Mouse (Mus musculus): ENCODE measurements at regions not wholly inside any gene's neighbourhood (a gene's known extent, or its start where the extent isn't known, plus 50 kb on each side); places are given as distances from the start of the nearest gene placed in this dataset.

DNA sequence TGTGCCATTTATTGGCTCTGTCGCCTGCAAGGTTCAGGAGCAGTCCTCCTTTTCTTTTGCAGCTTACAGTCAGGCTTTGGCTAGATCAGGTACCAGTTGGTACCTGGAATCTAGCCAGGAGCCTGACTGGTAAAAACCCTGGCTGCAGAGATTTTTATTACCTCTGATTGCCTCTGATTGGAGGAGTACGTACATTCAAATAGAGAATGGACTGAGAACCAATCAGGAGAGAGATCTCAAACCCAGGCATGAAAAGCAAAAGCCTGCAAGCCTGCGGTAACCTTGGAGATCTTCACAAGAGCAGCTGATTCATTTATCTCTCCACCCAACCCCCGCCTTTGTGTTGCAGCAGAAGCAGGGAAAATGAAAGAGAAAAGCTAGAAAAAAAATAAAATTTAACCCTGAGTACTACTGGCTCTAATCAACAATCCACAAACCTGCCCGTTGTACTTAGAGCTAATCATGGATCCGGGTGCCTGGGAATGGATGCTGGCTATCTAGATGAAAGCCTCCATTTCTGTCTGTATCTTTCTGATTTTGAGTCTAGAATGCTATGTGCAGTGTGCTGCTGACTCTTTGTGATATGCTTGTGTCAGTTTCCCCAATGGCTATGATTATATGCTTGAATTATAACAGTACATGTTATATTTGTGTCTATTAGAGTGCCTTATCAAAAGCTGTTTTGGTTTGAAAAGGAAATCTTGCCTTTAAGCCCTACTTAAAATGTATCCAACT, 406.2 kb upstream of the Ndn start:
- DNase-seq (ENCODE audit: extremely low spot score) = peak; percentile 10

GRCm38 (mm10) chr7:61982203-61982932, 364.0 kb upstream of the Ndn start:
- DNase-seq (ENCODE audit: extremely low spot score) = no peak

GRCm38 (mm10) chr7:62026635-62027034, 319.7 kb upstream of the Ndn start:
- no peak for DNase-seq (ENCODE audit: extremely low spot score)

GRCm38 (mm10) chr7:62045743-62046451, 300.5 kb upstream of the Ndn start:
- DNase-seq (ENCODE audit: extremely low spot score) = no peak

DNA sequence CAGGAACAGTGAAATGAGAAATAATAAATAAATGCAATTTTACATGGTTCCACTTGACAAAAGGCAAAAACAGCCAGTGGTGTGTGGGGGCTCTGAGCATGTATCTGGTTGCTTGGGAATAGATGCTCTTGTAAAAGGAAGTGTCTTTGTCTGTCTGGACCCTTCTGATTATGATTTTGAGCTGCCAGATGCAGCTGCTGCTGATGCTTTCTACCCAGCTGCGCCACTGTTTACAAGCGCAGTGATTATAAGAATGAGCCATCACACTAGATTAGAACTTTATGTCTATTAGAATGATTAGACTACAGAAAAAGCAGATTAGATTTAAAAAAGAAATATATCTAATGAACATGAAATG, 299.9 kb upstream of the Ndn start:
- DNase-seq (ENCODE audit: extremely low spot score) = no peak

- DNase-seq (ENCODE audit: extremely low spot score) = no peak
Observed at GRCm38 (mm10) chr7:62078607-62079006, 267.8 kb upstream of the Ndn start.

- no peak for DNase-seq (ENCODE audit: extremely low spot score)
Observed at GRCm38 (mm10) chr7:62085120-62085849, 261.1 kb upstream of the Ndn start.

All from embryo, embryonic 9.5 days (tissue).